Mouse (Mus musculus): ENCODE results near the gene Ap1m2. TPM values are rescaled to one million over a fixed set of nuclear protein-coding genes. Genes with fewer than 3 reads are reported as not detected.

Gene Ap1m2
- 1 to 10 TPM; 2.3 to 3.0 TPM for polyA plus RNA-seq (2017; shearing (Covaris generic))

DNA sequence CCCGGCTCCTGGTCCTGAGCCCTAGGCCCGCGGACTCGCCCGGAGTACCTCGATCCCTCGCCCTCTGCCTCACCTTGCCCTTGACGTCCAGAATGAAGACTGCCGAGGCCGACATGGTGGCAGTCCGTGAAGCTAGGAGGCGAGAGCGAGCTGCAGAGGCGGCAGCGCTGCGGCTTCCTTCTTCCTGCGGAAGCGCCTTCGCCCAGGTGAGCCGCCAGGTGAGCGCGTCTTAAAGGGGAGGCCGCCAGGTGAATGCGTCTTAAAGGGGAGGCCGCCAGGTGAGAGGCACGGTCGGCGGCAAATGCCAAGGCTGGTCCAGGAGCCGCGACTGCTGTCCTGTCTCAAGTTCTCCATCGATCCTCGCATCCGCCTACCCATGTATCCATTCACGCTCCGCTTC, at the start of gene Ap1m2:
Gene Ap1m2 (minus strand): TSS at position 204 of the 400 bp plus-strand sequence.

GRCm38 (mm10) chr9:21320619-21321512, 8.7 kb upstream of the Ap1m2 start, which contains the start of gene Slc44a2:
Gene Slc44a2 (plus strand): TSS chr9:21320698.

GRCm38 (mm10) chr9:21291022-21291787, 20.9 kb downstream of the Ap1m2 start, which contains the start of gene Cdkn2d:
Gene Cdkn2d (minus strand): TSS chr9:21291407.

DNA sequence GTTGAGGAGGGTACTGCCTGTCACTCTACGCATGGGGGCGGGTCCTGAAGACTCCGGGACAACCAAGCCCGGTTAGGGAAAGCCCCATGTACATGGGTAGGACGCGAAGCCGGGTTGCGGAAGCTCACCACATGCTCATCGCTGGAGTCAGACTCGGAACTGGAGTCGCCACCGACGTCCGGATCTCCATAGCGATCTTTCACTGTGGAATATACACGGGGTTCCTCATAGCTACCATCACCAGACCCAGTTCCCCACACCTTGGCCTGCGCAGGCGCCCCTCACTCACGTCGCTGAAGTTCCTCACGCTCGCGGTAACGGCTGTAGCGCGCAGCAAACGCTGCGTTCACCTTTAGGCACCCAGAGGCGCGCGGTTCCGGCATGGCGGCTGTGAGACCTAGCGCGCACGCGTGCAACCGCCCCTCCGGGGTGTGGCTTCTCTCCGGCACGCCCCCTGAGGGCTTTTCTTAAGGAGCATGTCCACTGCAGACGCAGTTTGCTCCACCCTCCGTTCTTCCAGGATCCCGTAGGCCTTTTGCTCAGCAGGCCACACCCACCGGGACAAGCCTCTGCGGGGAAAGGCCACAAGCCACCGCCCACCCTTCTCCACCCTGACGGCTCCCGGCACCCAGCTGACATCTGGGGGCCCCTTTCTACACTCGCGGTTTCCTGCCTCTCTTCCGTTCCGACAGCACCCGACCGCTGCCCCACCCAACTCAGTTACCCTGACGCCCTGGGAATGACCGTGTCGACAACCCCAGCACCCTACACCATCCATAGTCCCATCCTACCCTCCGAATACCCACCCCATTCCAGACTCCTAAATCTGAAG, 24.4 kb downstream of the Ap1m2 start, which contains the start of gene Kri1:
Gene Kri1 (minus strand): TSS at position 399 of the 832 bp plus-strand sequence.

GRCm38 (mm10) chr9:21265000-21265561, 47.1 kb downstream of the Ap1m2 start, which contains the start of gene Atg4d:
Gene Atg4d (plus strand): TSS chr9:21265293.

DNA sequence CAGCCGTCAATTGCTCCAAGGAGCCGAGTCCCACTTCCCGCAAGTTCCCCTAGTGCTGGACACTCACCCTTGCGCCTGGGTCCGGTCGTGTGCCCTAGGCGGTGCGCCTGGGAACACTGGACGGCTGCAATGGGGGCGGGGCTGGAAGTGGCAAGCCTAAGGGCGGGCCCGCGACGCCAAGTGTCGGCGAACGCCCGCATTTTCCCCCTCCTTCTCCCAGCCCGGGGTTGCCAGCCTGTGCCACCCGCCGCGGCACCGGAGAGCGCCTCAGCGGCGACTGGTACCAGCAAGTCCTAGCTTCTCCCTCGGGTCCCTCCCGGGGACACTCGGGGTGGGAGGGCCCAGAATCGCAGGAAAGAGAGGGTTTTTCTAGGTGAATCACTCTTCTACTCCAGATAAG, 63.8 kb downstream of the Ap1m2 start, which contains the start of gene S1pr5:
Gene S1pr5 (minus strand): TSS at position 118 of the 400 bp plus-strand sequence.

Other genes starting within 250 kb of the Ap1m2 start
- gene Zglp1, start 245.2 kb downstream of the Ap1m2 start, polyA plus RNA-seq (2017; shearing (Covaris generic)): 1 to 10 TPM in 1 of 2 experiments, not detected in 1; 4.0 TPM
- gene Gm49373, start 239.2 kb downstream of the Ap1m2 start, polyA plus RNA-seq (2017; shearing (Covaris generic)): under 1 TPM in 1 of 2 experiments, not detected in 1; 0.84 TPM
- gene Fdx1l, start 238.7 kb downstream of the Ap1m2 start, polyA plus RNA-seq (2017; shearing (Covaris generic)): 10 to 100 TPM; 41.3 to 42.4 TPM
- gene Gm38431, start 220.3 kb downstream of the Ap1m2 start, polyA plus RNA-seq (2017; shearing (Covaris generic)): 1 to 10 TPM; 1.0 to 2.4 TPM
- 10 to 100 TPM; 62.9 to 67.1 TPM for gene Raver1, start 220.3 kb downstream of the Ap1m2 start, polyA plus RNA-seq (2017; shearing (Covaris generic))
- 10 to 100 TPM; 61.1 to 70.2 TPM for gene Tyk2, start 181.1 kb downstream of the Ap1m2 start, polyA plus RNA-seq (2017; shearing (Covaris generic))
- gene Cdc37, start 162.4 kb downstream of the Ap1m2 start, polyA plus RNA-seq (2017; shearing (Covaris generic)): 100 to 1,000 TPM; 284 to 382 TPM
- 1 to 10 TPM; 1.1 to 3.1 TPM for gene Pde4a, start 146.6 kb downstream of the Ap1m2 start, polyA plus RNA-seq (2017; shearing (Covaris generic))
- gene Keap1, start 73.0 kb downstream of the Ap1m2 start, polyA plus RNA-seq (2017; shearing (Covaris generic)): 10 to 100 TPM; 56.5 to 63.4 TPM
- 1 to 10 TPM in 1 of 2 experiments, under 1 TPM in 1; 0.14 to 2.2 TPM for gene S1pr5, start 63.9 kb downstream of the Ap1m2 start, polyA plus RNA-seq (2017; shearing (Covaris generic))
- 10 to 100 TPM; 57.7 to 70.7 TPM for gene Atg4d, start 47.0 kb downstream of the Ap1m2 start, polyA plus RNA-seq (2017; shearing (Covaris generic))
- gene Kri1, start 24.4 kb downstream of the Ap1m2 start, polyA plus RNA-seq (2017; shearing (Covaris generic)): 10 to 100 TPM; 26.5 to 29.8 TPM
- gene Cdkn2d, start 20.9 kb downstream of the Ap1m2 start, polyA plus RNA-seq (2017; shearing (Covaris generic)): 100 to 1,000 TPM in 1 of 2 experiments, 10 to 100 TPM in 1; 93.1 to 135 TPM
- gene Slc44a2, start 8.4 kb upstream of the Ap1m2 start, polyA plus RNA-seq (2017; shearing (Covaris generic)): 100 to 1,000 TPM; 391 to 483 TPM
- 10 to 100 TPM; 50.0 to 61.5 TPM for gene Ilf3, start 55.5 kb upstream of the Ap1m2 start, polyA plus RNA-seq (2017; shearing (Covaris generic))
- gene Qtrt1, start 99.5 kb upstream of the Ap1m2 start, polyA plus RNA-seq (2017; shearing (Covaris generic)): 10 to 100 TPM; 29.5 to 32.0 TPM
- 100 to 1,000 TPM; 196 to 272 TPM for gene Dnm2, start 112.6 kb upstream of the Ap1m2 start, polyA plus RNA-seq (2017; shearing (Covaris generic))
- 1 to 10 TPM; 6.2 to 8.7 TPM for gene Tmed1, start 197.9 kb upstream of the Ap1m2 start, polyA plus RNA-seq (2017; shearing (Covaris generic))
- 10 to 100 TPM; 31.3 to 48.0 TPM for gene AB124611, start 213.8 kb upstream of the Ap1m2 start, polyA plus RNA-seq (2017; shearing (Covaris generic))
- gene Carm1, start 234.6 kb upstream of the Ap1m2 start, polyA plus RNA-seq (2017; shearing (Covaris generic)): 10 to 100 TPM; 47.1 to 59.5 TPM